Mouse (Mus musculus) heart, adult 10 weeks (tissue): ENCODE measurements around the gene Birc6. TPM values are rescaled to one million over a fixed set of nuclear protein-coding genes. Genes with fewer than 3 reads are reported as not detected.

ENCODE experiments used
- polyA plus RNA-seq: library from polyadenylated mRNA; stranded (reverse); fragments of 350-450 nt; fragmentation: Illumina TruSeq; extraction: RNeasy Lipid Tissue Mini Kit (QIAGEN cat#74804); gene quantifications from one replicate; pipeline ENCODE4 v1.2.3, GENCODE M21; 2014; ENCODE audit warnings: low read depth, low replicate concordance

Gene Birc6
- polyA plus RNA-seq = 45.1 TPM

GRCm38 (mm10) chr17:74527729-74528607, at the start of gene Birc6:
Birc6 (plus strand) TSS chr17:74528295.

DNA sequence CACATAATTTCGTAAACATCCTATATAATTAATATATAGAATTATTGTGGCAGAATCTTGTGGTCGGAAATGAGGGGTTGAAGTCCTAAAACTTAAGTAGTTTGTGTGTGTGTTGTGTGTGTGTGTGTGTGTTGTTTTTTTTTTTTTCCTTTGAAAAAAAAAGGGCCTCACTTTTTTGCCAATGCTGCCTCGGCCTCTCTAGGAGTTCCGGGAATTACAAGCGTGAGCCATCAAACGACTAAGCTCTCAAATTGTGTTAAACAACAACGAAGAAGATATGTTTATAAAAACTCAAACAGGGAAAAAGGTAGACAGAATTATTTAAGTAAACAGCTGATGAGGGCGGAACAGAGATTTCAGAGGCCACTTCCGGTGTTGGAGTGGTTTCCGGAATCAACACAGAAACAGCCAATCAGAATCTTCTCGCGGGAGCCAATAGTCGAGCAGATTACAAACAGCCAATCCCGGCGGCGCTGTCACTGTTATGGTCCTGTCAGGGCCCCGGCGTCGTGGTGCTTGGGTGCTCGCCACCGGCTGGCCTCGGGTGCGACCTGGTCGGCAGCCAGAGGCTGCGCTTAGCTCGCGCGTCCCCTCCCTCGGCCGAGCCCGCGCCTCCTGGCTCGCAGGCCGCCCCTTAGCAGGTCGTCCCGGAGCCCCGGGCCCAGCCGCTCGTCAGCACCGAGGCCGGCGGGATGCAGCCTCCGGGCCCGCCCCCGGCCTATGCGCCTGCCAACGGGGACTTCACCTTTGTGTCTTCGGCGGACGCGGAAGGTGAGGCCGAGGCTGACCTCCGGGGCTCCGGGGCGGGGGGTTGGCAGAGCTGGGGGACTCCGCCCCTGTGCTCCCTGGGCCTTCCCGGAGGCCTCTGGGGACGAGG, 38.8 kb upstream of the Birc6 start, which contains the start of gene Yipf4:
Gene Yipf4, plus strand, starts transcription at position 470 of the 877 bp plus-strand sequence.

DNA sequence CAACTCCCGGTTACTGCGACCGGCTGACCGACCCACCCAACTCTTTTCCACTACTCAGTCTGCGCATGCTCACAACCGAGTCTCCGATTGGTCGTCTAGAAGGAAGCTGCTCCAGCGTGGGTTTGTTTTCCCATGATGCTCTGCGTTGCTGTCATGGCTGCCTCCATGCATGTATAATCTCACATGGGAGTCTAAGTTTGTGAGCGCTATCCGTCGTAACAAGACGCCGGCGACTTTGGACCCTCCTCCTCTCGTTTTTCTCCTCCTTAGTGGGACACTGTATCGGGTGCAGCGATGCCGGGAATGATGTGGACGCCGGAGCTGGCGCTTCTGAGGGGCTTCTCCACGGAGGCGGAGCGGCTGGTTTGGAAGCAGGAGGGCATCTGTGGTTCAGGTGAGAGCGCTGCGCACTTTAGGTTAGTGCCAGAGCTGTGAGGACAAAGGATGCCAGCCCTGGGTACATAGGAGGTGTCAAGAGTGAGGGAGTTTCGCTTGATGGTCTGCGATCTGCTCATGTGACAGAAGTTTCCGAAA, 189.6 kb downstream of the Birc6 start, which contains the start of gene Ttc27:
Gene Ttc27, plus strand, starts transcription at position 115 of the 534 bp plus-strand sequence.

Other genes with a start within 250 kb of the Birc6 start
- gene Memo1, start 232.8 kb upstream of the Birc6 start, polyA plus RNA-seq = 69.8 TPM
- 68.3 TPM for gene Dpy30, start 204.4 kb upstream of the Birc6 start, polyA plus RNA-seq
- 20.3 TPM for gene Spast, start 189.3 kb upstream of the Birc6 start, polyA plus RNA-seq
- 11.5 TPM for gene Slc30a6, start 132.7 kb upstream of the Birc6 start, polyA plus RNA-seq
- 0.31 TPM for gene Nlrc4, start 69.2 kb upstream of the Birc6 start, polyA plus RNA-seq
- gene Yipf4, start 38.8 kb upstream of the Birc6 start, polyA plus RNA-seq = 48.4 TPM
- 8.4 TPM for gene Ttc27, start 189.4 kb downstream of the Birc6 start, polyA plus RNA-seq